ENCODE assay signal across 27 mouse cellular contexts in the genomic region with DNA sequence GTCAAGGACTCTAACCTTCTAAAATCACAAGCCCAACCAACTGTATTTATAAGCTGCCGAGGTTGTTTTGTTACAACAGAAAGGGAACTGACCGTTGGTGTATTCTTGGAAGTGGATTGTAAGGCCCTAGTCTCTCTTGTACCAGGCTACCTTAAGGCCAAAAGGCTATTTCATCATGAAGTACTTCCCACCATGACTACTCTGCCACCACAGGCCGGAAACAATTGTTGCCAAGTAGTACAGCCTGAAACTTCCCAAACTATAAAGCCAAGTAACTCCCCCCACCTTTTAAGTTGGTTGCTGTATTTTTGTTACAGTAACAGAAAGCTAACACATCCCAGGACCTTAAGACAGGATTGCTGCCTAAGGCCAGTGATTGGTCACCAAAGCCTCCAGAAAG. TPM values are rescaled to one million over a fixed set of nuclear protein-coding genes. Genes with fewer than 3 reads are reported as not detected.
DNase-seq lines count a peak whose midpoint lies in the region; ATAC-seq and TF ChIP-seq lines count a peak whose summit lies in the region.
"Had no signal": no experiment of that assay in that cellular context is flagged by ENCODE, and none has a peak within 500 bp of the region (broad histone marks: within the 10 kb centered on the region; RNA-seq: fewer than 3 reads in every experiment).

No protein-coding gene starts in this region.

- no peak for TF ChIP-seq POLR2A in testis, adult 2 months (IDR thresholded peaks at IDR 0.05; ENCODE audit: control insufficient read depth, low read depth, low read length)

- H3K27me3 ChIP-seq in heart, embryonic 13.5 days (replicated peaks) = no peaks in the 10 kb centered on the region
- H3K27me3 ChIP-seq in testis, adult 2 months (ENCODE audit: control insufficient read depth, insufficient read depth, low read length) = no peaks in the 10 kb centered on the region
- H3K27me3 ChIP-seq in hindbrain, embryonic 14.5 days (ENCODE audit: control insufficient read depth, insufficient read depth, low read length) = no peaks in the 10 kb centered on the region
- H3K27me3 ChIP-seq: embryonic facial prominence, embryonic 13.5 days; forebrain, embryonic 12.5 days; forebrain, embryonic 15.5 days; hindbrain, embryonic 12.5 days had no signal

- no peak overlapping the region for H3K4me2 ChIP-seq in heart, embryonic 13.5 days
- no peak overlapping the region for H3K4me2 ChIP-seq in hindbrain, embryonic 14.5 days (replicated peaks)
- H3K4me2 ChIP-seq: embryonic facial prominence, embryonic 13.5 days; forebrain, embryonic 12.5 days; forebrain, embryonic 15.5 days; hindbrain, embryonic 12.5 days had no signal

- WGBS in heart, embryonic 13.5 days = 63% methylated on average over 3 of the region's 3 CpGs
- 90% methylated on average over 3 of the region's 3 CpGs for WGBS in hindbrain, embryonic 14.5 days

- peaks cover 57% of the 10 kb centered on the region for H3K36me3 ChIP-seq in heart, embryonic 13.5 days
- no peaks in the 10 kb centered on the region for H3K36me3 ChIP-seq in testis, adult 2 months (ENCODE audit: control insufficient read depth, insufficient read depth, low read length)
- H3K36me3 ChIP-seq in hindbrain, embryonic 14.5 days (replicated peaks; ENCODE audit: control insufficient read depth, insufficient read depth) = peaks cover 19% of the 10 kb centered on the region

- no peak overlapping the region for H3K27ac ChIP-seq in heart, embryonic 13.5 days (replicated peaks)
- peak overlapping the region; percentile 88 for H3K27ac ChIP-seq in testis, adult 2 months (ENCODE audit: control insufficient read depth, insufficient read depth, low read depth, low read length)
- H3K27ac ChIP-seq in hindbrain, embryonic 14.5 days = no peak overlapping the region
- H3K27ac ChIP-seq: embryonic facial prominence, embryonic 10.5 days; embryonic facial prominence, embryonic 13.5 days; forebrain, embryonic 15.5 days; heart, adult 2 months; hindbrain, embryonic 12.5 days had no signal

- H3K9me3 ChIP-seq in heart, embryonic 13.5 days = no peaks in the 10 kb centered on the region
- H3K9me3 ChIP-seq in hindbrain, embryonic 14.5 days (ENCODE audit: control insufficient read depth, low read length) = no peaks in the 10 kb centered on the region
- H3K9me3 ChIP-seq: embryonic facial prominence, embryonic 10.5 days; embryonic facial prominence, embryonic 13.5 days; forebrain, embryonic 12.5 days; forebrain, embryonic 15.5 days; heart, embryonic 10.5 days; hindbrain, embryonic 12.5 days had no signal

- H3K9ac ChIP-seq in heart, embryonic 13.5 days = 0 out of 2 replicates have a peak overlapping the region, but pooled peaks have one; percentile 64
- no peak overlapping the region for H3K9ac ChIP-seq in hindbrain, embryonic 14.5 days
- H3K9ac ChIP-seq: embryonic facial prominence, embryonic 13.5 days; forebrain, embryonic 12.5 days; forebrain, embryonic 15.5 days had no signal

- no peak for DNase-seq in heart, adult 11 months
- DNase-seq in testis, postnatal 10 days (ENCODE audit: low spot score) = no peak
- no peak for DNase-seq in hindbrain, embryonic 14.5 days (ENCODE audit: low spot score)
- no peak for DNase-seq in thymus, postnatal 14 days
- DNase-seq: adrenal gland, adult 8-10 months; adrenal gland, postnatal 25 days; cerebellum, adult 11-12 months; cerebellum, adult 8-10 months; cerebellum, postnatal 10 days; cerebellum, postnatal 36 days; embryo, embryonic 11 days; gastrocnemius, postnatal 10 days; gastrocnemius, postnatal 36 days; heart, adult 2 months had no signal

- no peak for ATAC-seq in heart, embryonic 13.5 days (ENCODE audit: extremely low read depth, insufficient number of reproducible peaks, low FRiP score, low TSS enrichment)
- peak; percentile 64 for ATAC-seq in megakaryocyte progenitor cell, adult 5-6 weeks (replicated peaks; ENCODE audit: poor library complexity)
- no peak for ATAC-seq in hindbrain, embryonic 14.5 days (ENCODE audit: low FRiP score)
- ATAC-seq: CD4-positive, CD25-positive, alpha-beta regulatory T cell, adult 4 months; forebrain, embryonic 15.5 days; hindbrain, embryonic 16.5 days had no signal

- peaks cover 45% of the 10 kb centered on the region for H3K4me1 ChIP-seq in heart, embryonic 13.5 days
- H3K4me1 ChIP-seq in testis, adult 2 months (ENCODE audit: control insufficient read depth, insufficient read depth, low read length) = peaks cover 23% of the 10 kb centered on the region
- no peaks in the 10 kb centered on the region for H3K4me1 ChIP-seq in hindbrain, embryonic 14.5 days (replicated peaks; ENCODE audit: control insufficient read depth, insufficient read depth, low read length)
- H3K4me1 ChIP-seq: embryonic facial prominence, embryonic 10.5 days; embryonic facial prominence, embryonic 13.5 days; forebrain, embryonic 12.5 days had no signal

- TF ChIP-seq CTCF in testis, adult 2 months (IDR thresholded peaks at IDR 0.05; ENCODE audit: control insufficient read depth, insufficient read depth, insufficient replicate concordance, low read depth, low read length) = no peak

- H3K4me3 ChIP-seq in heart, embryonic 13.5 days = no peak overlapping the region
- no peak overlapping the region for H3K4me3 ChIP-seq in testis, adult 2 months (ENCODE audit: control insufficient read depth, low read depth, low read length)
- H3K4me3 ChIP-seq in hindbrain, embryonic 14.5 days (replicated peaks; ENCODE audit: low read length) = no peak overlapping the region
- H3K4me3 ChIP-seq: embryonic facial prominence, embryonic 10.5 days; embryonic facial prominence, embryonic 13.5 days; erythroblast, embryonic 14.5 days; forebrain, embryonic 12.5 days; forebrain, embryonic 15.5 days; heart, adult 2 months; heart, embryonic 10.5 days; hindbrain, embryonic 12.5 days had no signal

RNA-seq across cellular contexts. Expression of a gene that starts 11.3 kb away (rescaled TPM):
- polyA plus RNA-seq in heart, embryonic 13.5 days (2015; fragmentation: Nextera tagmentation; extraction: Ambion mirVana) = 112 and 119 TPM in 2 replicates
- polyA plus RNA-seq in testis, adult 2 months (2012; rRNA removed) = 6.6 and 7.7 TPM in 2 replicates
- not detected in 2 replicates for total RNA-seq in megakaryocyte progenitor cell, adult 5-6 weeks (2015)
- total RNA-seq in megakaryocyte progenitor cell, adult 5-6 weeks (2017) = not detected in 2 replicates
- polyA plus RNA-seq in hindbrain, embryonic 14.5 days (2014; fragmentation: Nextera tagmentation; extraction: Ambion mirVana) = 22.7 and 24.7 TPM in 2 replicates
- polyA plus RNA-seq: CD4-positive, CD25-positive, alpha-beta regulatory T cell, adult 4 months had no signal

RNA-seq across cellular contexts. Expression of a gene that starts 12.2 kb away (rescaled TPM):
- 62.9 and 63.5 TPM in 2 replicates for polyA plus RNA-seq in heart, embryonic 13.5 days (2015; fragmentation: Nextera tagmentation; extraction: Ambion mirVana)
- 8.5 and 9.0 TPM in 2 replicates for polyA plus RNA-seq in testis, adult 2 months (2012; rRNA removed)
- 0.05 TPM in 1 of 2 replicates, not detected in the other for total RNA-seq in megakaryocyte progenitor cell, adult 5-6 weeks (2015)
- 0.08 TPM in 1 of 2 replicates, not detected in the other for total RNA-seq in megakaryocyte progenitor cell, adult 5-6 weeks (2017)
- polyA plus RNA-seq in hindbrain, embryonic 14.5 days (2014; fragmentation: Nextera tagmentation; extraction: Ambion mirVana) = 19.1 and 20.4 TPM in 2 replicates
- total RNA-seq: MEL had no signal
- polyA plus RNA-seq: CD4-positive, CD25-positive, alpha-beta regulatory T cell, adult 4 months; erythroblast, embryonic 14.5 days had no signal

RNA-seq across cellular contexts. Expression of a gene that starts 14.8 kb away (rescaled TPM):
- polyA plus RNA-seq in heart, embryonic 13.5 days (2015; fragmentation: Nextera tagmentation; extraction: Ambion mirVana) = 104 and 110 TPM in 2 replicates
- polyA plus RNA-seq in testis, adult 2 months (2012; rRNA removed) = 145 and 152 TPM in 2 replicates
- total RNA-seq in megakaryocyte progenitor cell, adult 5-6 weeks (2015) = 21.4 and 32.9 TPM in 2 replicates
- total RNA-seq in megakaryocyte progenitor cell, adult 5-6 weeks (2017) = 31.8 and 37.3 TPM in 2 replicates
- polyA plus RNA-seq in hindbrain, embryonic 14.5 days (2014; fragmentation: Nextera tagmentation; extraction: Ambion mirVana) = 98.5 and 101 TPM in 2 replicates

RNA-seq across cellular contexts. Expression of a gene that starts 14.9 kb away (rescaled TPM):
- 0.33 and 0.60 TPM in 2 replicates for polyA plus RNA-seq in heart, embryonic 13.5 days (2015; fragmentation: Nextera tagmentation; extraction: Ambion mirVana)
- 422 and 444 TPM in 2 replicates for polyA plus RNA-seq in testis, adult 2 months (2012; rRNA removed)
- not detected in 2 replicates for total RNA-seq in megakaryocyte progenitor cell, adult 5-6 weeks (2015)
- total RNA-seq in megakaryocyte progenitor cell, adult 5-6 weeks (2017) = 0.10 and 0.33 TPM in 2 replicates
- polyA plus RNA-seq in hindbrain, embryonic 14.5 days (2014; fragmentation: Nextera tagmentation; extraction: Ambion mirVana) = 0.52 and 0.74 TPM in 2 replicates
- polyA plus RNA-seq: erythroblast, embryonic 14.5 days had no signal

RNA-seq across cellular contexts. Expression of a gene that starts 29.3 kb away (rescaled TPM):
- 107 and 111 TPM in 2 replicates for polyA plus RNA-seq in heart, embryonic 13.5 days (2015; fragmentation: Nextera tagmentation; extraction: Ambion mirVana)
- polyA plus RNA-seq in testis, adult 2 months (2012; rRNA removed) = 103 TPM in 2 replicates
- 1.5 and 4.0 TPM in 2 replicates for total RNA-seq in megakaryocyte progenitor cell, adult 5-6 weeks (2015)
- total RNA-seq in megakaryocyte progenitor cell, adult 5-6 weeks (2017) = 1.4 and 2.5 TPM in 2 replicates
- 59.6 and 60.2 TPM in 2 replicates for polyA plus RNA-seq in hindbrain, embryonic 14.5 days (2014; fragmentation: Nextera tagmentation; extraction: Ambion mirVana)
